Mouse (Mus musculus): ENCODE measurements around the gene Gm2381.

GRCm38 (mm10) chr7:42878090-42878489, 11.1 kb upstream of the Gm2381 start:
- TF ChIP-seq CTCF (IDR thresholded peaks at IDR 0.05; ENCODE audit: low read depth) (no peak), EP300 (IDR thresholded peaks at IDR 0.05; ENCODE audit: low read depth) (no peak)

Measured in liver, postnatal 0 days (tissue).